8 mouse cellular contexts compared by ENCODE assay signal in genomic region chr7:48788851-48789572, GRCm38 (mm10). TPM values are rescaled to one million over a fixed set of nuclear protein-coding genes. Genes with fewer than 3 reads are reported as not detected.
DNase-seq lines count a peak whose midpoint lies in the region; ATAC-seq lines count a peak whose summit lies in the region.

Gene Zdhhc13, plus strand, starts transcription at chr7:48789003.

- ATAC-seq in megakaryocyte progenitor cell, adult 5-6 weeks (replicated peaks; ENCODE audit: poor library complexity), result peak; percentile 84

- peak; percentile 88 for DNase-seq in adipocyte (ENCODE audit: low spot score)
- DNase-seq in embryo, embryonic 10 days (ENCODE audit: low spot score), result peak; percentile 97
- peak; percentile 81 for DNase-seq in gastrocnemius, postnatal 10 days
- DNase-seq in induced T-regulatory cell, adult 2 months (ENCODE audit: low read depth), result peak; percentile 97
- DNase-seq in left cerebral cortex, adult 9 months (ENCODE audit: low spot score in 2 of 2), result peak; percentile 83 to 95
- DNase-seq in right cerebral cortex, postnatal 14 days, result peak; percentile 92
- DNase-seq in urinary bladder, postnatal 36 days (ENCODE audit: low spot score in 2 of 2), result peak; percentile 87 to 93

RNA-seq across cellular contexts. Expression of gene Zdhhc13, which starts in this region (rescaled TPM):
- total RNA-seq in gastrocnemius, postnatal 10 days (2021), result 1 to 10 TPM; 5.1 to 5.9 TPM
- total RNA-seq in megakaryocyte progenitor cell, adult 5-6 weeks (2015), result 62.0 and 63.1 TPM in 2 replicates
- 38.5 and 51.3 TPM in 2 replicates for total RNA-seq in megakaryocyte progenitor cell, adult 5-6 weeks (2017)

Comparison
In these comparisons a context has a peak if more than half of its experiments do, and no peak if none do; other contexts are left out.
1. Peak in every context shown above with its lines: DNase-seq and ATAC-seq.
2. RNA of gene Zdhhc13 (total RNA-seq): 38.5 to 63.1 TPM in megakaryocyte progenitor cell, adult 5-6 weeks; 5.1 to 5.9 TPM in gastrocnemius, postnatal 10 days; every median in the first group is over 4 times any median in the second.